Mouse (Mus musculus) midbrain, embryonic 12.5 days (tissue): ENCODE data around the gene Pxmp2. TPM values are rescaled to one million over a fixed set of nuclear protein-coding genes. Genes with fewer than 3 reads are reported as not detected.

Experiments used
- ATAC-seq: fragments of 200-750 bp; cut with Nextera tagmentation; 2 replicates; pipeline ENCODE4 v1.8.0; 2017; ENCODE audit warnings: low read depth, moderate TSS enrichment, moderate library complexity; ENCODE audit not compliant: low FRiP score
- H3K27ac ChIP-seq: fragments of 300-500 bp; sonication (generic); replicated peaks from 2 replicates; pipeline ENCODE4 v1.5.1; 2016; ENCODE audit warnings: mild to moderate bottlenecking
- H3K27me3 ChIP-seq: fragments of 300-500 bp; sonication (generic); 2 replicates; pipeline ENCODE4 v1.6.1; 2016; ENCODE audit warnings: mild to moderate bottlenecking
- H3K36me3 ChIP-seq: fragments of 300-500 bp; sonication (generic); 2 replicates; pipeline ENCODE4 v1.6.1; 2016
- H3K4me1 ChIP-seq: fragments of 300-500 bp; sonication (generic); 2 replicates; pipeline ENCODE4 v1.6.1; 2016
- H3K4me2 ChIP-seq: fragments of 300-500 bp; sonication (generic); replicated peaks from 2 replicates; pipeline ENCODE4 v1.6.1; 2016; ENCODE audit warnings: mild to moderate bottlenecking, moderate library complexity
- H3K4me3 ChIP-seq: fragments of 300-500 bp; sonication (generic); 2 replicates; pipeline ENCODE4 v1.5.1; 2016; ENCODE audit warnings: mild to moderate bottlenecking
- H3K9ac ChIP-seq: fragments of 300-500 bp; sonication (generic); replicated peaks from 2 replicates; pipeline ENCODE4 v1.6.1; 2016; ENCODE audit warnings: mild to moderate bottlenecking, moderate library complexity
- H3K9me3 ChIP-seq: fragments of 300-500 bp; sonication (generic); 2 replicates; pipeline ENCODE4 v1.6.1; 2016; ENCODE audit warnings: mild to moderate bottlenecking
- WGBS: fragments of 180-500 bp; shearing (Covaris S2); methylation state at CpG from one replicate; pipeline ENCODE4 v1.1.7; 2016; 5-methylcytosine and 5-hydroxymethylcytosine counted together
- polyA plus RNA-seq: library from polyadenylated mRNA; unstranded; fragments of >200 nt; fragmentation: Nextera tagmentation; extraction: Ambion mirVana; gene quantifications from 2 replicates; pipeline ENCODE4 v1.2.1, GENCODE M21; 2016

Pxmp2 gene
- polyA plus RNA-seq = 10.0 and 11.1 TPM in 2 replicates

DNA sequence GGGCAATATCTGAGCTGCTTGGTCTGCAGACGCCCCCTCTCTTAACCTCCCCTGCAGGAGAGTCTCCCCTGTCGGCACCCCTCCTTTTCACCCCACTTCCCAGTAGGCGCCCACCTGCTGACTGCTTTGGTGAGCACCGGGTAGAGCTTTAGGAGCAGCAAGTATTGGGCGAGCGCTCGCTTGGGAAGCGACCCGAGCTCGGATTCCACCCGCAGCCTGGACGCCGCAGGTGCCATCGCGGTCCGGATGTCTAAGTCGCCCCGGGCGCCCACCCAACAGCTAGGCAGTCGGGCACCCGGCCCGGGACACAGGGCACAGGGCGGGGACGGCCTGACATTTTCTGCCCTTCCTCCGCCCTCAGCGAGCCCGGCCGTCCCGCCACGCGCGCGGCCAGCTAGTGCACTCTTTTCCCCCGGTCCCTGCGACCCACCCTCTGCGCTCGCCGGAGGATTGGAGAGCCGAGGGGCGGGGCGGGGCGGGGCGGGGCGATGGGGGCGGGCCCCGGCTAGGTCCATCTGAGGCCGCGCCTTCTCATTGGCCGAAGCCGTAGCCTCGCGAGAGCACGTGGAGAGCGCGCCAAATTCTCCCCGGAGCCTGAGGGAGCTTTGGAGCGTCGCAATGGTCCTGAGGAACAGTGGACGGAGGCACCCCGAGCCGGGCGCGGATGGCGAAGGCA lies at the start of gene Pxmp2, which contains the start of gene Pole:
Gene Pxmp2, minus strand, starts transcription at position 417 of the 676 bp plus-strand sequence.
Gene Pole, plus strand, starts transcription at position 537 of the 676 bp plus-strand sequence.
- H3K4me3 ChIP-seq = peak within 1 kb of the TSS; percentile 76
- H3K27ac ChIP-seq = 0 out of 2 replicates have a peak within 1 kb of the TSS, but pooled peaks have one; percentile 46
- peaks cover 15% of the 10 kb centered on the region for H3K27me3 ChIP-seq
- H3K9me3 ChIP-seq = no peaks in the 10 kb centered on the region
- peak within 1 kb of the TSS; percentile 83 for H3K4me2 ChIP-seq
- ATAC-seq = peak; percentile 99
- peaks cover 18% of the 10 kb centered on the region for H3K4me1 ChIP-seq
- under 1% methylated on average over 64 of the region's 64 CpGs for WGBS
- H3K36me3 ChIP-seq = peaks cover 3% of the 10 kb centered on the region
- peak within 1 kb of the TSS; percentile 80 for H3K9ac ChIP-seq

DNA sequence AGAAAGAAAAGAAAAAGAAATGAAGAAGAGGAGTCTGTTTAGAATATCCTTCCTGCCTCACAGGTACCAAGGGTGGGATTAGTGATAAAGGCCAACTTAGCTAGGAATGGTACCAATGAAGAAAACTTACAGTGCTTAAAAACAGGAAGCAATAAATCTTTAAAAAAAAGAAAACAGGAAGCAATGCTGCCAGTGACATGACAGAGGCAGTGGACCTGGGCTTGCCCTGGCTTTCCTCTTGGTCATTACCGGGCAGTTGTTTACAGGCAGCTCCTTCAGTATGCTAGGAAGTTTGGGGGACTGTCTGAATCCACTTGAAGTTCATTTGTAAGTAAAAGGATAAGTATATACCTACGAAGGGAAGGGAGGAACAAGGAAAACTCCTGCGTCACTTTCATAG lies 44.5 kb upstream of the Pxmp2 start:
- no peak overlapping the region for H3K4me3 ChIP-seq
- H3K27ac ChIP-seq = no peak overlapping the region
- WGBS = 84% methylated on average over 3 of the region's 3 CpGs
- H3K27me3 ChIP-seq = no peaks in the 10 kb centered on the region
- no peaks in the 10 kb centered on the region for H3K9me3 ChIP-seq
- no peak overlapping the region for H3K9ac ChIP-seq
- peaks cover 85% of the 10 kb centered on the region for H3K36me3 ChIP-seq
- H3K4me1 ChIP-seq = no peaks in the 10 kb centered on the region
- H3K4me2 ChIP-seq = no peak overlapping the region
- no peak for ATAC-seq

DNA sequence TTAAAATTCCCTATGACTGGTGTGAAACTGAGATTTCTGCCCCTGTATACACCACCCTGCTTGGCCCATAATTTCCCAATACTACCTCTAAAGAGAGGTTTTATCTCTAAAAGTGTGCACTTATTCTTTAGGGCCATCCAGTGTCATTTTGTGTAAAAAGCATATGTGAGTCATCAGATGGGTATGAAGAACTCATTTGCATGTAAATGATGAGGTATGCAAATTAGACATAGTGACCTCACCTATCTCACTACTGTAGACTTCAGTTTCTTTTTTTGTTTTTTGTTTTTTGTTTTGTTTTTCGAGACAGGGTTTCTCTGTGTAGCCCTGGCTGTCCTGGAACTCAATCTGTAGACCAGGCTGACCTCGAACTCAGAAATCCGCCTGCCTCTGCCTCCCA lies 27.1 kb upstream of the Pxmp2 start:
- H3K27me3 ChIP-seq = no peaks in the 10 kb centered on the region
- H3K27ac ChIP-seq = no peak overlapping the region
- 95% methylated on average over 3 of the region's 3 CpGs for WGBS
- H3K36me3 ChIP-seq = peaks cover 56% of the 10 kb centered on the region
- no peak overlapping the region for H3K9ac ChIP-seq
- no peak for ATAC-seq
- no peak overlapping the region for H3K4me3 ChIP-seq
- H3K4me1 ChIP-seq = no peaks in the 10 kb centered on the region
- H3K4me2 ChIP-seq = no peak overlapping the region
- no peaks in the 10 kb centered on the region for H3K9me3 ChIP-seq

GRCm38 (mm10) chr5:110308861-110309260 lies 22.9 kb upstream of the Pxmp2 start:
- no peaks in the 10 kb centered on the region for H3K27me3 ChIP-seq
- ATAC-seq = no peak
- H3K4me1 ChIP-seq = no peaks in the 10 kb centered on the region
- no peak overlapping the region for H3K4me2 ChIP-seq
- no peak overlapping the region for H3K4me3 ChIP-seq
- no peak overlapping the region for H3K27ac ChIP-seq
- WGBS = 95% methylated on average over 7 of the region's 7 CpGs
- H3K36me3 ChIP-seq = peaks cover 83% of the 10 kb centered on the region
- H3K9me3 ChIP-seq = no peaks in the 10 kb centered on the region
- H3K9ac ChIP-seq = no peak overlapping the region

DNA sequence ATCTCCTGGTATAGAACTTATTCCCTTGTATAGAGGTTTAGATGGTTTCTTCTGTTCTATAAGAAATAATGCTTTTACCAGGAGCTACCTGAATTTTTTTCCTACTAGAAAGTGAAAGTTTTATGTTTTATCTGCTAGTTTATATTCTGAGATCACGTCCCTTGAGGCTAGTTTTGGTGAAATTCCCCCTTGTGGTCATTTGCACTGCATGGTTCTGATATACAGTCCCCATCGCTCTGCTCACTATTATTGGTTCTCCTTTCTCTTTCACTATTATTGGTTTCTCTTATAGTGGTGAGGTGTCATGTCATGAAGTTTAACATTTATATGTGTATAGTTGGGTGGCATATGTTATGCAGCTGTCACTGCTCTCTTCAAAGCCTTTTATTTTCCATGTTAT lies 14.6 kb upstream of the Pxmp2 start:
- no peaks in the 10 kb centered on the region for H3K9me3 ChIP-seq
- 89% methylated on average over 2 of the region's 2 CpGs for WGBS
- no peak overlapping the region for H3K4me3 ChIP-seq
- H3K27ac ChIP-seq = no peak overlapping the region
- no peak overlapping the region for H3K9ac ChIP-seq
- peaks cover 76% of the 10 kb centered on the region for H3K36me3 ChIP-seq
- no peaks in the 10 kb centered on the region for H3K27me3 ChIP-seq
- no peak overlapping the region for H3K4me2 ChIP-seq
- ATAC-seq = no peak
- H3K4me1 ChIP-seq = no peaks in the 10 kb centered on the region

- ATAC-seq = no peak
- Histone ChIP-seq H3K4me1 (no peaks in the 10 kb centered on the region), H3K9me3 (no peaks in the 10 kb centered on the region), H3K9ac (no peak overlapping the region), H3K36me3 (peaks cover 78% of the 10 kb centered on the region), H3K27me3 (no peaks in the 10 kb centered on the region), H3K27ac (no peak overlapping the region), H3K4me3 (no peak overlapping the region), H3K4me2 (no peak overlapping the region)
- WGBS = 93% methylated on average over 1 of the region's 1 CpGs
These were observed 10.7 kb upstream of the Pxmp2 start for GRCm38 (mm10) chr5:110296637-110297036.

GRCm38 (mm10) chr5:110291649-110292048 lies 5.7 kb upstream of the Pxmp2 start:
- no peak for ATAC-seq
- peaks cover 53% of the 10 kb centered on the region for H3K36me3 ChIP-seq
- H3K27ac ChIP-seq = no peak overlapping the region
- H3K4me1 ChIP-seq = peaks cover 10% of the 10 kb centered on the region; the same call in 1 of the 2 replicates
- WGBS = 91% methylated on average over 1 of the region's 1 CpGs
- no peaks in the 10 kb centered on the region for H3K27me3 ChIP-seq
- no peak overlapping the region for H3K9ac ChIP-seq
- no peaks in the 10 kb centered on the region for H3K9me3 ChIP-seq
- H3K4me3 ChIP-seq = no peak overlapping the region
- H3K4me2 ChIP-seq = no peak overlapping the region

DNA sequence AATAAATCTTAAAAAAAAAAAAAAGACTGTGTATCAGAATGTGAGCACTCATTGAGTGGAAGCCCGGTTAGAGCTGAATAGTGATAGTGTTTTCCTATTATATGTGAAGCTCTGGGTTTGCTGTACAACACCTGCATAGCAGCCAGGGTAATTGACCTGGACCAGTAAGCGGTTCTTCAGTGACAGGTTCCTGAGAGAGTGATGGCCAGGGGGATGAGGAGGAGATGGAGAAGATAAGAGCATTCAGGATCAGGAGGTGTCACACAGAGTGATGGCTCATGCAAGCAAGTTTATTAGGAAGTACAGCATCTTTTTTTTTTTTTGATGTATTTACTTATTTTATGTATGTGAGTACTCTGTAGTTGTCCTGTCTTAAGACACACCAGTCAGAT lies 1.1 kb upstream of the Pxmp2 start:
- no peak for ATAC-seq
- Histone ChIP-seq H3K4me2 (peak overlapping the region; percentile 83), H3K27me3 (peaks cover 15% of the 10 kb centered on the region), H3K36me3 (peaks cover 14% of the 10 kb centered on the region), H3K9ac (no peak overlapping the region; the same call in 1 of the 2 replicates), H3K27ac (no peak overlapping the region), H3K4me3 (peak overlapping the region; percentile 76), H3K4me1 (peaks cover 18% of the 10 kb centered on the region), H3K9me3 (no peaks in the 10 kb centered on the region)
- WGBS = 90% methylated on average over 2 of the region's 2 CpGs

DNA sequence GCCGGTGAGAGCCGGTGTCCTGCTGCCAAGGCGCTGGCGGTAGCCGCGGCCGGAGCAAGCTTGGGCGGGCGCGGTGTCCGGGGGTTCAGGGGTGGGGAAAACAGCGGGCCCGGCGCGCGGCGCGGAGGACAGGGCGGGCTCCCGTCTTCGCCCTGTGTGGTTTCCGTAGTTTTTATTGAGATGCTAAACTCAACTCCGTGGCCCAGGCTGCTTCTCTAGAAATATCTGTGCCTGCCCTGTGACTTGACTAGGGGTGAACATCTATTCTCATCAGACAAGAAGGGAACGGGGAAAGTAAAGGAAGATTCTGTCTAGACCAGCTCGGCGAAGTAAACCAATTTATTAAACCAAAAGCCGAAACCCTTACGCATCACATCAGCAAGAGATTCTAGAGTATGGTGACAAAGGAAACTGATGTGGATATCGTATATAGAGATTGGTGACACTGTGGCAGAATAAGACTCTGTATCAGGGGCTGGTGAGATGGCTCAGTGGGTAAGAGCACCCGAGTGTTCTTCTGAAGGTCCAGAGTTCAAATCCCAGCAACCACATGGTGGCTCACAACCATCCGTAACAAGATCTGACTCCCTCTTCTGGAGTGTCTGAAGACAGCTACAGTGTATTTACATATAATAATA lies 579 bp upstream of the Pxmp2 start:
- peak; percentile 80 for ATAC-seq
- Histone ChIP-seq H3K4me1 (peaks cover 18% of the 10 kb centered on the region), H3K36me3 (peaks cover 9% of the 10 kb centered on the region), H3K9me3 (no peaks in the 10 kb centered on the region), H3K27me3 (peaks cover 15% of the 10 kb centered on the region), H3K27ac (0 out of 2 replicates have a peak overlapping the region, but pooled peaks have one; percentile 46), H3K4me2 (peak overlapping the region; percentile 83), H3K4me3 (peak overlapping the region; percentile 76), H3K9ac (peak overlapping the region; percentile 80)
- 4% methylated on average over 31 of the region's 31 CpGs for WGBS

DNA sequence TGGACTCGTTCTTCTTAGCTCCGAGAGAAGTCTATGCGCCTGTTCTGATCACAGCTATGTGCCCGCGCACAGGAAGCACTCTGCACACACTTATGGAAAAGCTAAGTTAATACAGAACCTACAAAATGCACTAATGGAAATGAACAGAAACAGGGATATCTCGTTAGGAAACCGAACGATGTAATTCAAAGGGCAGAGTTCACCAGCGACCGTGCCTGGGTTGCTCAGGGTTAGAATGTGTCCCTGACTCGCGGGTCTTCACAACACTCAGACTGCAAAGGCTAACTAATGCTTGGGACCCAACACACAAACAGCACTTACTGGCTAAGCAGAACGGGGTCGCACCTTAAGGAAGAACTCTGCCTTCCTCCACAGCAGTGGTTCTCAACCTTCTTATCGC lies 830 bp downstream of the Pxmp2 start:
- H3K4me1 ChIP-seq = peaks cover 18% of the 10 kb centered on the region
- no peak for ATAC-seq
- H3K9ac ChIP-seq = peak overlapping the region; percentile 80
- H3K27me3 ChIP-seq = peaks cover 15% of the 10 kb centered on the region
- 13% methylated on average over 15 of the region's 15 CpGs for WGBS
- peak overlapping the region; percentile 76 for H3K4me3 ChIP-seq
- H3K4me2 ChIP-seq = peak overlapping the region; percentile 83
- no peaks in the 10 kb centered on the region for H3K36me3 ChIP-seq
- H3K27ac ChIP-seq = no peak overlapping the region
- H3K9me3 ChIP-seq = no peaks in the 10 kb centered on the region

DNA sequence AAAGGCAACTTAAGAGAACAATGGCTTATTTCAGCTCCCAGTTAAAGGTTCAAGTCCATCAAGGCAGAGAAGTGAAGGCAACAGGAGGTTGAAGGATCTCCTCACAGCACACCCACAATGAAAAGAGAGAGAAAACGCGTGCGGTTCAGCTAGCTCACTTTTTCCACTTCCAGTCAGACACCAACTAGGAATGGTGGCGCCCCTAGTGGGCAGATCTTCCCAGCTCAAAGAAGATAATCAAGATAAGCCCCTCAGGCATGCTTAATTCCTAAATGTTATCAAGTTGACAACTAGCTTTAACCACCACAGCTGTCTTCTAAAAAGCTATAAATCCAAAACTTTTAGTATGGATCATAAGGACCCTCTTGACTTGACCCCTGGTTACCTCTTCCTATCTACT lies 1.4 kb downstream of the Pxmp2 start:
- no peak for ATAC-seq
- Histone ChIP-seq H3K9ac (no peak overlapping the region), H3K27me3 (peaks cover 15% of the 10 kb centered on the region), H3K4me1 (peaks cover 18% of the 10 kb centered on the region), H3K9me3 (no peaks in the 10 kb centered on the region), H3K27ac (no peak overlapping the region), H3K36me3 (no peaks in the 10 kb centered on the region), H3K4me2 (no peak overlapping the region), H3K4me3 (no peak overlapping the region)
- WGBS = 12% methylated on average over 4 of the region's 4 CpGs

- no peaks in the 10 kb centered on the region for H3K9me3 ChIP-seq
- H3K4me3 ChIP-seq = no peak overlapping the region
- peaks cover 11% of the 10 kb centered on the region for H3K4me1 ChIP-seq
- no peak for ATAC-seq
- no peaks in the 10 kb centered on the region for H3K36me3 ChIP-seq
- no peak overlapping the region for H3K27ac ChIP-seq
- H3K9ac ChIP-seq = no peak overlapping the region
- H3K4me2 ChIP-seq = no peak overlapping the region
- WGBS = 80% methylated on average over 2 of the region's 2 CpGs
- H3K27me3 ChIP-seq = peaks cover 15% of the 10 kb centered on the region
These were observed 4.0 kb downstream of the Pxmp2 start for GRCm38 (mm10) chr5:110281984-110282383.
